Mouse (Mus musculus) T-helper 1 cell (primary cell): Measurements from ENCODE around the gene Klhl2.

Experiments
- in situ Hi-C: fragments of 300-600 bp; cut with MboI, MseI; formaldehyde crosslinking; loops from one replicate; pipeline ENCODE4 v1.15.1; 2025; ENCODE audit warnings: high pct_unique_total_duplicates

The Klhl2 gene

GRCm38 (mm10) chr8:64831656-64832055, 18.2 kb downstream of the Klhl2 start:
- in situ Hi-C loops: no loop called here

- in situ Hi-C loops: no loop called here
Measured at GRCm38 (mm10) chr8:64829921-64830320, 19.9 kb downstream of the Klhl2 start.

- in situ Hi-C loops: no loop called here
Measured at GRCm38 (mm10) chr8:64829391-64829790, 20.4 kb downstream of the Klhl2 start.

- in situ Hi-C loops: no loop called here
Measured at GRCm38 (mm10) chr8:64828466-64828865, 21.4 kb downstream of the Klhl2 start.

- in situ Hi-C loops: no loop called here
Measured at GRCm38 (mm10) chr8:64827356-64827755, 22.5 kb downstream of the Klhl2 start.

GRCm38 (mm10) chr8:64826461-64826860, 23.4 kb downstream of the Klhl2 start:
- in situ Hi-C loops: no loop called here

GRCm38 (mm10) chr8:64823905-64824304, 25.9 kb downstream of the Klhl2 start:
- in situ Hi-C loops: no loop called here

GRCm38 (mm10) chr8:64820940-64821339, 28.9 kb downstream of the Klhl2 start:
- in situ Hi-C loops: no loop called here

GRCm38 (mm10) chr8:64811790-64812189, 38.0 kb downstream of the Klhl2 start:
- in situ Hi-C loops: no loop called here

- in situ Hi-C loops: no loop called here
Measured at GRCm38 (mm10) chr8:64811083-64811482, 38.7 kb downstream of the Klhl2 start.

GRCm38 (mm10) chr8:64806558-64806957, 43.3 kb downstream of the Klhl2 start:
- in situ Hi-C loops: loop anchor here (10.0 kb wide), 1 partner anchor 718 kb away; no protein-coding TSS in a partner anchor

- in situ Hi-C loops: loop anchor here (10.0 kb wide), 1 partner anchor 720 kb away; no protein-coding TSS in a partner anchor
Measured at GRCm38 (mm10) chr8:64804971-64805370, 44.8 kb downstream of the Klhl2 start.

GRCm38 (mm10) chr8:64799306-64799705, 50.5 kb downstream of the Klhl2 start:
- in situ Hi-C loops: no loop called here

- in situ Hi-C loops: no loop called here
Measured at GRCm38 (mm10) chr8:64798503-64798902, 51.3 kb downstream of the Klhl2 start.

GRCm38 (mm10) chr8:64797751-64798150, 52.1 kb downstream of the Klhl2 start:
- in situ Hi-C loops: no loop called here

- in situ Hi-C loops: no loop called here
Measured at GRCm38 (mm10) chr8:64791250-64791881, 58.5 kb downstream of the Klhl2 start.

GRCm38 (mm10) chr8:64790418-64790817, 59.4 kb downstream of the Klhl2 start:
- in situ Hi-C loops: no loop called here

- in situ Hi-C loops: no loop called here
Measured at GRCm38 (mm10) chr8:64788715-64789114, 61.1 kb downstream of the Klhl2 start.

- in situ Hi-C loops: no loop called here
Measured at GRCm38 (mm10) chr8:64786801-64787200, 63.0 kb downstream of the Klhl2 start.

GRCm38 (mm10) chr8:64784235-64784634, 65.6 kb downstream of the Klhl2 start:
- in situ Hi-C loops: no loop called here

- in situ Hi-C loops: no loop called here
Measured at GRCm38 (mm10) chr8:64781947-64782346, 67.9 kb downstream of the Klhl2 start.

- in situ Hi-C loops: no loop called here
Measured at GRCm38 (mm10) chr8:64777925-64778324, 71.9 kb downstream of the Klhl2 start.

GRCm38 (mm10) chr8:64774136-64774535, 75.7 kb downstream of the Klhl2 start:
- in situ Hi-C loops: no loop called here

- in situ Hi-C loops: no loop called here
Measured at GRCm38 (mm10) chr8:64770814-64771213, 79.0 kb downstream of the Klhl2 start.
